Mouse (Mus musculus): ENCODE results near the gene Gm47959. TPM values are rescaled to one million over a fixed set of nuclear protein-coding genes. Genes with fewer than 3 reads are reported as not detected.

Gm47959 gene
- polyA plus RNA-seq, 1 experiment = not detected

- H3K4me1 ChIP-seq (ENCODE audit: control insufficient read depth, insufficient read depth, low read length) = no peaks in the 10 kb centered on the region
- no peak overlapping the region for H3K27ac ChIP-seq (ENCODE audit: insufficient read depth, low read length)
- no peak for TF ChIP-seq CTCF (IDR thresholded peaks at IDR 0.05; ENCODE audit: borderline replicate concordance, insufficient read depth, low read length)
- H3K4me3 ChIP-seq (ENCODE audit: insufficient read depth, low read length) = no peak overlapping the region
Measured at GRCm38 (mm10) chr1:83031950-83032349, 31.6 kb downstream of the Gm47959 start.

- Histone ChIP-seq H3K4me3 (ENCODE audit: insufficient read depth, low read length) (no peak overlapping the region), H3K27ac (ENCODE audit: insufficient read depth, low read length) (no peak overlapping the region), H3K4me1 (ENCODE audit: control insufficient read depth, insufficient read depth, low read length) (no peaks in the 10 kb centered on the region)
- no peak for TF ChIP-seq POLR2A (IDR thresholded peaks at IDR 0.05; ENCODE audit: low read depth, low read length)
- TF ChIP-seq CTCF (IDR thresholded peaks at IDR 0.05; ENCODE audit: borderline replicate concordance, insufficient read depth, low read length) = no peak
Measured at GRCm38 (mm10) chr1:83032508-83032907, 32.2 kb downstream of the Gm47959 start.

- Histone ChIP-seq H3K4me3 (ENCODE audit: insufficient read depth, low read length) (no peak overlapping the region), H3K4me1 (ENCODE audit: control insufficient read depth, insufficient read depth, low read length) (no peaks in the 10 kb centered on the region), H3K27ac (ENCODE audit: insufficient read depth, low read length) (no peak overlapping the region)
- TF ChIP-seq POLR2A (IDR thresholded peaks at IDR 0.05; ENCODE audit: low read depth, low read length) (no peak), CTCF (IDR thresholded peaks at IDR 0.05; ENCODE audit: borderline replicate concordance, insufficient read depth, low read length) (no peak)
Measured at GRCm38 (mm10) chr1:83034509-83034908, 34.2 kb downstream of the Gm47959 start.

- Histone ChIP-seq H3K4me3 (ENCODE audit: insufficient read depth, low read length) (no peak overlapping the region), H3K4me1 (ENCODE audit: control insufficient read depth, insufficient read depth, low read length) (no peaks in the 10 kb centered on the region), H3K27ac (ENCODE audit: insufficient read depth, low read length) (no peak overlapping the region)
- TF ChIP-seq POLR2A (IDR thresholded peaks at IDR 0.05; ENCODE audit: low read depth, low read length) (no peak), CTCF (IDR thresholded peaks at IDR 0.05; ENCODE audit: borderline replicate concordance, insufficient read depth, low read length) (no peak)
Measured at GRCm38 (mm10) chr1:83036892-83037667, 36.7 kb downstream of the Gm47959 start.

- H3K4me1 ChIP-seq (ENCODE audit: control insufficient read depth, insufficient read depth, low read length) = no peaks in the 10 kb centered on the region
- TF ChIP-seq POLR2A (IDR thresholded peaks at IDR 0.05; ENCODE audit: low read depth, low read length) (peak; percentile 70), CTCF (IDR thresholded peaks at IDR 0.05; ENCODE audit: borderline replicate concordance, insufficient read depth, low read length) (no peak)
- H3K4me3 ChIP-seq (ENCODE audit: insufficient read depth, low read length) = peak within 1 kb of the TSS; percentile 37
- H3K27ac ChIP-seq (ENCODE audit: insufficient read depth, low read length) = no peak within 1 kb of the TSS
Measured at GRCm38 (mm10) chr1:83038109-83038672, 37.8 kb downstream of the Gm47959 start, which contains the start of gene Slc19a3. TSS of gene Slc19a3 (minus strand) at chr1:83038448.

GRCm38 (mm10) chr1:83039080-83039479 is 38.7 kb downstream of the Gm47959 start:
- Histone ChIP-seq H3K4me3 (ENCODE audit: insufficient read depth, low read length) (no peak overlapping the region), H3K27ac (ENCODE audit: insufficient read depth, low read length) (no peak overlapping the region), H3K4me1 (ENCODE audit: control insufficient read depth, insufficient read depth, low read length) (no peaks in the 10 kb centered on the region)
- TF ChIP-seq CTCF (IDR thresholded peaks at IDR 0.05; ENCODE audit: borderline replicate concordance, insufficient read depth, low read length) (no peak), POLR2A (IDR thresholded peaks at IDR 0.05; ENCODE audit: low read depth, low read length) (no peak)

- Histone ChIP-seq H3K4me1 (ENCODE audit: control insufficient read depth, insufficient read depth, low read length) (no peaks in the 10 kb centered on the region), H3K27ac (ENCODE audit: insufficient read depth, low read length) (no peak within 1 kb of the TSS), H3K4me3 (ENCODE audit: insufficient read depth, low read length) (no peak within 1 kb of the TSS)
- TF ChIP-seq POLR2A (IDR thresholded peaks at IDR 0.05; ENCODE audit: low read depth, low read length) (no peak), CTCF (IDR thresholded peaks at IDR 0.05; ENCODE audit: borderline replicate concordance, insufficient read depth, low read length) (no peak)
Measured at GRCm38 (mm10) chr1:83042380-83042779, 42.0 kb downstream of the Gm47959 start, which contains the start of gene Krtap28-10. TSS of gene Krtap28-10 (minus strand) at chr1:83042480.

- TF ChIP-seq POLR2A (IDR thresholded peaks at IDR 0.05; ENCODE audit: low read depth, low read length) = no peak
- no peak for TF ChIP-seq CTCF (IDR thresholded peaks at IDR 0.05; ENCODE audit: borderline replicate concordance, insufficient read depth, low read length)
- no peak within 1 kb of the TSS for H3K4me3 ChIP-seq (ENCODE audit: insufficient read depth, low read length)
- no peak within 1 kb of the TSS for H3K27ac ChIP-seq (ENCODE audit: insufficient read depth, low read length)
- no peaks in the 10 kb centered on the region for H3K4me1 ChIP-seq (ENCODE audit: control insufficient read depth, insufficient read depth, low read length)
Measured at GRCm38 (mm10) chr1:83044882-83045427, 44.6 kb downstream of the Gm47959 start, which contains the start of gene Gm47969. TSS of gene Gm47969 (plus strand) at chr1:83044932.

Other genes with a start within 250 kb of the Gm47959 start
- gene Tm4sf20, start 232.1 kb upstream of the Gm47959 start, polyA plus RNA-seq (2011; ENCODE audit: insufficient read length, low read depth, missing spikeins) = not detected in 2 replicates
- gene Gm47791, start 229.3 kb upstream of the Gm47959 start, polyA plus RNA-seq (2011; ENCODE audit: insufficient read length, low read depth, missing spikeins) = not detected in 2 replicates
- 75.1 and 77.5 TPM in 2 replicates for gene Agfg1, start 161.1 kb upstream of the Gm47959 start, polyA plus RNA-seq (2011; ENCODE audit: insufficient read length, low read depth, missing spikeins)
- 1.1 TPM in 1 of 2 replicates, not detected in the other for gene A030005L19Rik, start 87.2 kb upstream of the Gm47959 start, polyA plus RNA-seq (2011; ENCODE audit: insufficient read length, low read depth, missing spikeins)
- gene A030014E15Rik, start 75.6 kb upstream of the Gm47959 start, polyA plus RNA-seq (2011; ENCODE audit: insufficient read length, low read depth, missing spikeins) = not detected in 2 replicates
- not detected in 2 replicates for gene Gm6217, start 69.1 kb upstream of the Gm47959 start, polyA plus RNA-seq (2011; ENCODE audit: insufficient read length, low read depth, missing spikeins)
- not detected in 2 replicates for gene A030003K21Rik, start 57.2 kb upstream of the Gm47959 start, polyA plus RNA-seq (2011; ENCODE audit: insufficient read length, low read depth, missing spikeins)
- not detected in 2 replicates for gene Gm7544, start 44.5 kb upstream of the Gm47959 start, polyA plus RNA-seq (2011; ENCODE audit: insufficient read length, low read depth, missing spikeins)
- gene Gm47955, start 40.3 kb upstream of the Gm47959 start, polyA plus RNA-seq (2011; ENCODE audit: insufficient read length, low read depth, missing spikeins) = not detected in 2 replicates
- 0.38 and 0.93 TPM in 2 replicates for gene Slc19a3, start 37.9 kb downstream of the Gm47959 start, polyA plus RNA-seq (2011; ENCODE audit: insufficient read length, low read depth, missing spikeins)
- not detected in 2 replicates for gene Krtap28-10, start 41.9 kb downstream of the Gm47959 start, polyA plus RNA-seq (2011; ENCODE audit: insufficient read length, low read depth, missing spikeins)
- not detected in 2 replicates for gene Gm47969, start 44.4 kb downstream of the Gm47959 start, polyA plus RNA-seq (2011; ENCODE audit: insufficient read length, low read depth, missing spikeins)
- not detected in 2 replicates for gene A030005K14Rik, start 58.8 kb downstream of the Gm47959 start, polyA plus RNA-seq (2011; ENCODE audit: insufficient read length, low read depth, missing spikeins)
- gene Krtap28-13, start 60.4 kb downstream of the Gm47959 start, polyA plus RNA-seq (2011; ENCODE audit: insufficient read length, low read depth, missing spikeins) = not detected in 2 replicates
- gene Ccl20, start 116.2 kb downstream of the Gm47959 start, polyA plus RNA-seq (2011; ENCODE audit: insufficient read length, low read depth, missing spikeins) = 11.8 and 12.2 TPM in 2 replicates
- gene Daw1, start 159.2 kb downstream of the Gm47959 start, polyA plus RNA-seq (2011; ENCODE audit: insufficient read length, low read depth, missing spikeins) = not detected in 2 replicates

Data from embryonic fibroblast, embryonic 13.5 days (primary cell).